Mouse (Mus musculus): ENCODE measurements around the gene Cwc22.
"Not testable (repeated sequence)": the region's sequence is repeated elsewhere in the genome, so short reads cannot be mapped to it uniquely, and the experiment has no call there.

Gene Cwc22

GRCm38 (mm10) chr2:77897988-77898387, 48.2 kb downstream of the Cwc22 start:
- no peak for DNase-seq (ENCODE audit: low read depth, low spot score)

- no peak for DNase-seq (ENCODE audit: low read depth, low spot score)
These were observed 48.6 kb downstream of the Cwc22 start for GRCm38 (mm10) chr2:77897558-77897899.

- peak; percentile 41 for DNase-seq (ENCODE audit: low read depth, low spot score)
These were observed 49.2 kb downstream of the Cwc22 start for GRCm38 (mm10) chr2:77896843-77897557.

DNA sequence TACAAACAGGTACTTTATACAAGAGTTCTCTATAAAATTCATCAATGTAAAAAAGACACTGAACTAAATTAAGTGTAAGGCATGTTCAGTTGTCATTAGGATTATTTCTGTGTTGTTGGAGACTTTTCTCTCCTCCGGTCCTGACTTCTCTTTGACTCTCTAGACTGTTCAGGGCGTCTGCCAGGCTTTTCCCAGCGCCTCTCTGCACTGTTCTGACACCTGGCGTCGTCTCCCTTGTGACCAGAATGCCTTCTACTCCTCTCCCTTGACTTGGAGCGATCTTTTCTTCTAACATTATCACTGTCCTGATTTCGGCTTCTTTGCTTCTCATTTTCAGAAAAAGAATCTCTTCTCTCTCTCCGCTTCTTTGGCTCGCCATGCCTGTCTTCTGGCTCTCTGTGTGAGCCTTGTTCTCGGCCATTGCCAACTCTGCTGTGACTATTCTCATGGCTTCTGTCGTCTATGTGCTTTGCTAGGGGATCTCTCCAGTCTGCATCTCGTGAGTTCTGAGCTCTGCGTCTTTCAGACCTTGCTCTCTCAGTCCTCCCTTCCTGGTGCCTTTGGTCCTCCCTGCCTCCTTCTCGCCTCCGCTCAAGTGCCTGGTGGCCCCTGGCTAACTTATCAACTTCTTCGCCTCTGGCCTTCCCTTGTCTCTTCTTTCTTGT, 50.1 kb downstream of the Cwc22 start:
- DNase-seq (ENCODE audit: low read depth, low spot score) = not testable (repeated sequence)

- no peak for DNase-seq (ENCODE audit: low read depth, low spot score)
These were observed 51.3 kb downstream of the Cwc22 start for GRCm38 (mm10) chr2:77894896-77895295.

DNA sequence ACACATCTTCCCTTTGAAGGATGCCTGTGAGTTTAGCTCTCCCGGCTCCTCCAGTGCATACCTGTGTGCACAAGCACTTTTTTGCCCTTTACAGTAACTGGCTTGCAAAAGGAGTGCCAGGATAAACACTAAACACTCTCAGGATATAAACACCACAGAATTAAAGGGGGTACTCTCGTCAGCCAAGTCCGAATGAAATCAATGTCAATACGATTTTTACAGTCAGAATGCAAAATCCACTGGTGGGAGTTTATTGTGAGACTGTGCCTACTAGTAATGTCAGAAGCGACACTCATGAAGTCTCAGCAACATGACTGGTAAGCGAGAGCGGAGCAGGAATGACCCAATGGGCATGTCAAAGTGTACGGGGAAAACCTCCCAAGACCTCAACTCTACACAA, 52.7 kb downstream of the Cwc22 start:
- no peak for DNase-seq (ENCODE audit: low read depth, low spot score)

GRCm38 (mm10) chr2:77892573-77892972, 53.6 kb downstream of the Cwc22 start:
- no peak for DNase-seq (ENCODE audit: low read depth, low spot score)

GRCm38 (mm10) chr2:77890836-77891438, 55.2 kb downstream of the Cwc22 start:
- DNase-seq (ENCODE audit: low read depth, low spot score) = no peak

DNA sequence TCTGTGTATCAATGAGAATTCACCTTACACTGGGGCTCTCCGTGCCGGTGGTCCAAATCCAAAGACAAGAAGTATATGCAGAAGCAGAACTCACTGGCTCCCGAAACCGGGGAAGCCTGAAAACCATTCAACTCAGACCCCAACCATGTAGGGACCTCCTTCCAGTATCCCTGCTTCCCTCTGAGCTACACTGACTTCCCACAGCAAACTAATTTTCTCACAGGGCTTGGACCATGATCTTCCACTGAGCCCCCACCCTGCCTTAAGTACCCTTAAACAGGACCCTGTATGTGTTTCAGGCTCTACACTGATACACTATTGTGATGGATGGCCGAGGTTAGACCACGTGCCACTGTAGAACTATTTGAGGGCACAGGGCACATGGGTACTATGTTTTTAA, 56.2 kb downstream of the Cwc22 start:
- no peak for DNase-seq (ENCODE audit: low read depth, low spot score)

DNA sequence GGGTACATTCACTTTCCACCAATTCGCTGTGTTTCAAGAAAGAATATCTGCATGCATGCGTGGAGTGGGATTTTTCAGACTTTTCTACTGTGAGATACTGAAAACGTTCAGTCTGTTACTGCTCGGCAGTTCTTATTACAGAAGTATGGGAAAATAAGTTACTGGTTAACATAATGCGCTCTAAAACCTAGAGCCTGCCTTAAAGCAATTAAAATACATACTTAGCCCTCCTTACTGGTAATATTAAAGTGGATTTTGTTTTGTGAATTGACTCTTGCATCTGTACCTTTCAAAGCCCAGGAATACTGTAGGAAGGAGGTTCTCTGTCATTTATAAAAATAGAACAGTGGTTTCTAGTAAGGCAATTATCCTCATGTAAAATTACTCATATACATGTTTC, 56.8 kb downstream of the Cwc22 start:
- no peak for DNase-seq (ENCODE audit: low read depth, low spot score)

- DNase-seq (ENCODE audit: low read depth, low spot score) = no peak
These were observed 57.3 kb downstream of the Cwc22 start for GRCm38 (mm10) chr2:77888826-77889225.

- DNase-seq (ENCODE audit: low read depth, low spot score) = no peak
These were observed 58.1 kb downstream of the Cwc22 start for GRCm38 (mm10) chr2:77888056-77888455.

- no peak for DNase-seq (ENCODE audit: low read depth, low spot score)
These were observed 59.0 kb downstream of the Cwc22 start for GRCm38 (mm10) chr2:77887166-77887565.

DNA sequence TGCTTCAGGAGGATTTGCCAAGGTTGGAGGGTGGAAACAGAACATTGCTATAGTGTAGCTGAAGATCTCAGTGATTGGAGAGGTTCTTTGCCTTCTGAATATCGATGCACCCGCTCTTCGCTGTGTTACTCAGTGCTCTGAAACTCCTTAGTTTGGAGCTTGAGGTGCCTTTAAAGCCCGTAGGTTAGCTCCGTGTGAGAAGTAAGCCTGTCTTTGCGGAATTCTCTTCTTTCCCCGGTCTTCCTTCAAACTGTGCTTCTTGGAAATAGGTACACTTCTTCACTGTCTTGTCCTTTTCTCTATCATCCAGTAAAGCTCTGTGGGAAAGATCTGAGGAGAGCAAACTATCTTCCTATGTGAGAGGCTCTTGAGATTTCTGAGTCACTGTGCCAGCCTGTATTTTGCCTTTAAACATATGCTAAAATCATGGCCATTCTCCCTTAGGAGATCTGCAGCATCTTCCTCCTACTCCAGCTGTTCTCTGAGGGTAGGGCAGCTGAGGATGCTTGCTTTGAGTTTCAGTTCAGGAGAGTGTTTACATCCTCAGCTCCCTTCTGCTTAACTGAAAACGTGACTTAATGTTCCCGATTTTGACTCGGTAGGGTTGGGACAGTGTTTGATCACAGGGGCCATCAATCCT, 60.6 kb downstream of the Cwc22 start:
- no peak for DNase-seq (ENCODE audit: low read depth, low spot score)

GRCm38 (mm10) chr2:77885036-77885435, 61.1 kb downstream of the Cwc22 start:
- DNase-seq (ENCODE audit: low read depth, low spot score) = no peak

GRCm38 (mm10) chr2:77884491-77884890, 61.7 kb downstream of the Cwc22 start:
- no peak for DNase-seq (ENCODE audit: low read depth, low spot score)

GRCm38 (mm10) chr2:77882961-77883360, 63.2 kb downstream of the Cwc22 start:
- no peak for DNase-seq (ENCODE audit: low read depth, low spot score)

DNA sequence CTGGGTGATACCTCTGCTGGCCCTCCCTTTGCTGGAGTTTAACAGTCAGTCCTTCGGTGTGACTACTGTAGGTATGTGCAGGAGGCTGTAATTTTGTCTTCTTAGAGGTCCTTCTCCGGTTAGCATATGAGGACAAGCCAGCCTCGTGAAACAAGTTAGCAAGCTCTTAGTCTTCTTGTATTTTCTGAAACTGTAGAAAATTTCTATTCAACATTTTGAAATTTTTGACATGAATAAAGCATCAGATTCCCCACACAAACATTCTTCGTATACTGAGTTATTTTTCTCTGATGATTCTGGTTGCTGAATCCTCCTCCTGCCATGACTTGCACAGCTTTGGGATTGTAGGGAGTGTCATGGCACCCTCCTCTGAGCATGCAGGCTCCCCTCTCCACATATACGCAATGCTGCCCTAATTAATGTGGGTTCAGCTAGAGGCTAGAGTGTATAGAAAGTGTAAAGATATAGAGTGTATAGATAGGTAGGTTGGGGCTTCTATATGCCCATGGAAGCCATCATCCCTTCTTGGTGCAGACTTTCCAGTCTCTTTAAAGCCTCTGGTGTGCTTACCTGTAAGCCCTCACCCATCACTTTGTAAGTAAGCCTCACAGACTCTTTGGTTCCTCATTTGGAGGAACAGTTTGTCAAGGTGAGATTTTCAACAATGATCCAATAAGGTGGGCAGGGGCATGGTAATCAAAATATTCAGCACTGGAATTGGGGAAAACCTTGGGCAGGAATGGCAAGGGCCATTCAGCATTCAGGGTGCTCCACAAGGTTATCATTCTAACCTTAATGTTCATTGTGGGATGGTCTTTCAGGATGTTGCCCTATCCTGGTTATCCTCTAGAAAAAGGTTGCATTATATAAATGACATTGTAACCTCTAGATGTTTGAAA, 64.6 kb downstream of the Cwc22 start:
- no peak for DNase-seq (ENCODE audit: low read depth, low spot score)

- DNase-seq (ENCODE audit: low read depth, low spot score) = no peak
These were observed 65.8 kb downstream of the Cwc22 start for GRCm38 (mm10) chr2:77880351-77880750.

DNA sequence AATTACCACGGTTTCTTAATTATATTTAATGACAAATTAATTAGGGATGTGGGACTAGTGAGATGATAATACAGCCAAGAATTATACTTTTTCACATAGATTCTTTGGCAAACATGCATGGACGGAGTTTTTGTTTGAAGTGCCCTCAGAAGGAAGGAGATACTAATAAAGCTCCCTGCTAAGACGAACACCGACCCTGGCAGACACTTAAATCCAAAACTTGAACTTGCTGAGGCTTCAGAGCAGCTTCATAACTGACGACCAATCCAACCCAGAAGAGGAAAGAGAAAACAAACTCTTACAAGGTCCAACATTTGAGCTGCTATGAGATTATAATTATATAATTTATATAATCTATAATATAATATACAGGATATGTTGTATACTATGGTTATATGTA, 66.4 kb downstream of the Cwc22 start:
- no peak for DNase-seq (ENCODE audit: low read depth, low spot score)

DNA sequence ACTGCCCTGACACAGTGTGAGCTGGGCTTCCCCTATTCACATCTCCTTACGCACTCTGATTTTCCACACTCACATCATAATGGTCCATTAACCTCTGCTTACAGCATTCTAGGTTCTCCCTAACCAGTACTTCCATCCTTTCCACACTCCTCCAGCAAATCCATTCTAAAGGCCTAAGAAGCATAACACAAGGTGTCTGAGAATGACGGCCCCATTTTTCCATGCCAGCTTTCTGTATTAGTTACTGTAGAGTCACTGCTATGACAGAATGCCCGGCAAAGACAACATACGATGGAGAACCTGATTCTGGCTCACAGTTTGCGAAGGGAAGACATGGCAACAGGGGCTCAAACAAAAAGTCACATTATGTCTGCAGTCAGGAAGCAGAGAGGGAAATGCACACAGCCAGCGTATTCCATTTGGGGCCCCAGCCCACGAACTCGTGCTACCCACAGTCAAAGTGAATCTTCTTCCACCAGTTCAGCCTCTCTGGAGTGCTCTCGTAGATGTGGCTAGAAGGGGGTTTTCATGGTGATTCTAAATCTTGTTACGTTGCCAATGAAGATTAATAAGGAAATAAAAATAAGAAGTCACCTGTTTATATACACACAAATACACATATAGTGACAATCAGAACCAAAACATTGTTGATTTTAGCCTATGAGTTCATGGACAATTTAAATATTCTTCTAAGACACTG, 68.9 kb downstream of the Cwc22 start:
- no peak for DNase-seq (ENCODE audit: low read depth, low spot score)

All from skeletal muscle tissue, adult 2 months (tissue).